Mouse (Mus musculus): ENCODE measurements around the gene Adcyap1r1.

Gene Adcyap1r1

DNA sequence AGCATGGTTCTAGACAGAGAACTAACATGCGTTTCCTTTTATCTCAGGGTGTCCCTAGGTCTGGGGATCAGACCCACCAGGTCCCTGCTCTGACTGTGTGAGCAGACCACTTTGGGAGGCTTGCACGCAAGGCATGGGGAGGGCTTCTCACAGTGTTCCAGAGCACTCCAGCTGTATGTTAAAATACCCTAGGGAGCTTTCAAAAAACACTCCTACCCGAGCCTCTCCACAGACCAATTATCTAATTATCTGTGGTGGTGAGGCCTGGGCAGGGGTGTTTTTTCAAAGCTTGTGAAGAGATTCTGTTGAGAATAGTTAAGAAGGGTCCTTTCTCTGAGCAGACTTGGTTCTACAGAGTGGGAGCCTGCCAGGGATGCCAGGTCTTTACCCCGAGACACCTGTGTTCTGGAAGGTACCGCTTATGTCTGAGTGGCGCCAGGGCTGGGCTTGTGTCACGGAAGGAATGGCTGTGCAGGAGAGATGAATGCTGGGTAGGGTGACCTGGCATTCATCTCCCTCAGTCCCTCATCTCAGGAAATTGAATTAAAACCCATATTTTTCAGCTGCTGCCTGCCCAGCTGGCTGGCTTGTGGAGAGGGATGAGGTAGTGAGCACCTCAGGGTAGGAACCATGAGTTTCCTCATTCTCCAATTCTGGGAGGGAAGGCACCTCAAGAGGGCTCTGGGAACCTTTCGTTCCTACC lies 2.7 kb upstream of the Adcyap1r1 start:
- no peak for DNase-seq (ENCODE audit: low spot score)

DNA sequence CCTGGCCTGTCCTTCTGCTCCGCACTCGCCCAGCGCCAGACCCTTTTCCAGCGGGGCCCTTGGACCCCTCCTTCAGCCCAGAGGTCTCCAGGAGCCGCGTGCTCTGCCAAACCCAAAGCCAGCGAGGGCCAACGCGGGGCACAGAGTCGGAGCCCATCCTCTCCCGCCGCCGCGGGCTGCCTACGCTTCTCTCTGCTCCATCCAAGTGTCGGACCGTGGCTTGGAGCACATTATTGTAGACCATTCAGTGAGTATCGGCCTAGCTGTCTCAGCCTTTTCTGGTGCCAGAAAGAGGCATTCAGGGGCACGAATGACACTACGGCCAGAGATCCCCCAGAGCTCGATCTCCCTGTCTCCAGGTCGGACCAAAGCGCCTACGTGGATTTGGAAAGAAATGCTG lies 603 bp downstream of the Adcyap1r1 start:
- DNase-seq (ENCODE audit: low spot score): peak; percentile 58

DNA sequence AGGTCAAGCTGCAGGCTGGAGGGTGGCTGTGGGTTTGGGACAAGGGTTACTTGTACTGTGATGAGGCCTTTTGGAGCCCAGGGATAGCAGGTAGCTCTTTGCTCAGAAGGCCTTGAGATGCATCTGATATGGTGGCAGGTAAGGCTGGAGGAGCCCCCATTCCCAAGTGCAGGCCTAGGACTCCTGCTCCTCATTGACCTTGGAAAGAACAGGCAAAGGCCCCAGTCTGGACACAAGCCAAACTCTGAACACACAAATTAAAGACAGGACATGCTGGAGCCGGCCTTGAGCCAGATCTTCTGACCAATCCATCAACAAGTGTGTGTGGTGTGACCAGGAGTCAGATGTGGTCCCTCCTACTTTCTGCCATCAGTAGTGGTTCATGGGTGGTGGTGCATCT lies 1.8 kb downstream of the Adcyap1r1 start:
- DNase-seq (ENCODE audit: low spot score): no peak

DNA sequence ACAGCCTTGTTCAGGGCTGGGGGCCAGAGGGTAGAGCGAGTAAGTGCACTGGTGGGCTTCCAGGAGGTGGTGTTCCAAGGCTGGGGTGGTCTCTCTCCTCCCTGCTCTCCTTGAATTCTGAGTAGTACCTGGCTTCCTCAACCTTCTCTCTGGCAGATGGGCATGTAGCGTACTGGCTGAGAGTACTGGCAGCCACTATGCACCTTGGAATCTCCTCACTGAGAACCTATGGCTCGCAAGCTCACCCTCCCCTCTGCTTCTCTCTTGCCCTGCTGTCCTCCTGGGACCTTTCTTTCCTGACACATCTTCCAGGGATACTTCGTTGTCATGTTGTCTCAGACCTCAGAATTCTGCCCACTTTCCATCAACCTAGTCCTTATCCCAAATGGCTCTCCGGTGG lies 3.9 kb downstream of the Adcyap1r1 start:
- DNase-seq (ENCODE audit: low spot score): no peak

DNA sequence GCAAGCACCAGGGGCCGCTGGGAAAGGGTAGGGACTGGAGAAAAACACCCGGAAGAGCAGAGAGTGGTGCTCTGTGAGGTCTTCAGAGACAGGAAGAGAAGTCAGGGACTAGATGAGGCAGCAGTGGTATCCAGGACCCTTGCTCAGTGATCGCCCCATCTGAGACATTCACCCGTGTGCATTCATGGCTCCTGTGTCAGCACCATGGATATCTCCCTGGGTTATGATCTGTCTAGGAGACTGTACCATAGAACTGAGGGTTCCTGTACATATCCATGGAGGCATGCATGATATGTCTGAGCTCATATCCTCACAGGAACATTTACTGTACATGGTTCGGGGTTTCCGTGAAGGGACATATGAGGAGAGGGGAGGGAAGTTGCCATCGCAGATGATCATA lies 5.9 kb downstream of the Adcyap1r1 start:
- DNase-seq (ENCODE audit: low spot score): no peak

DNA sequence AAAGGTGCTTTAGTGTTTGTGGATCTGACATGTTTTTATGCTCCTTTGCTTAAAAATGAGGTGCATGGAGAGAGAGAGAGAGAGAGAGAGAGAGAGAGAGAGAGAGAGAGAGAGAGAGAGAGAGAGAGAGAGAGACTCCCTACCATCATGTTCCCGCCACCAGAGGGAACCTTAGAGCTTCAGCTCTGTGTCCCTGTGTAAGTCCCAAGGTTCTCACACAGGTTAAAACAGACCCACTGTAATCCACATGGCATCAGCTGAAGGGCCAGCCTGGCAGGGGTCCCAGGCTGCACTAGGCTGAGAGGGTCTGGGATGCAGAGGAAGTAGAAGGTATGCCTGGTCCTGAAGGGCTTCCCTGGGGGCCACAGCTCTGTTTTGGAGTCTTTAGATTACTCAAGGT lies 6.4 kb downstream of the Adcyap1r1 start:
- no peak for DNase-seq (ENCODE audit: low spot score)

DNA sequence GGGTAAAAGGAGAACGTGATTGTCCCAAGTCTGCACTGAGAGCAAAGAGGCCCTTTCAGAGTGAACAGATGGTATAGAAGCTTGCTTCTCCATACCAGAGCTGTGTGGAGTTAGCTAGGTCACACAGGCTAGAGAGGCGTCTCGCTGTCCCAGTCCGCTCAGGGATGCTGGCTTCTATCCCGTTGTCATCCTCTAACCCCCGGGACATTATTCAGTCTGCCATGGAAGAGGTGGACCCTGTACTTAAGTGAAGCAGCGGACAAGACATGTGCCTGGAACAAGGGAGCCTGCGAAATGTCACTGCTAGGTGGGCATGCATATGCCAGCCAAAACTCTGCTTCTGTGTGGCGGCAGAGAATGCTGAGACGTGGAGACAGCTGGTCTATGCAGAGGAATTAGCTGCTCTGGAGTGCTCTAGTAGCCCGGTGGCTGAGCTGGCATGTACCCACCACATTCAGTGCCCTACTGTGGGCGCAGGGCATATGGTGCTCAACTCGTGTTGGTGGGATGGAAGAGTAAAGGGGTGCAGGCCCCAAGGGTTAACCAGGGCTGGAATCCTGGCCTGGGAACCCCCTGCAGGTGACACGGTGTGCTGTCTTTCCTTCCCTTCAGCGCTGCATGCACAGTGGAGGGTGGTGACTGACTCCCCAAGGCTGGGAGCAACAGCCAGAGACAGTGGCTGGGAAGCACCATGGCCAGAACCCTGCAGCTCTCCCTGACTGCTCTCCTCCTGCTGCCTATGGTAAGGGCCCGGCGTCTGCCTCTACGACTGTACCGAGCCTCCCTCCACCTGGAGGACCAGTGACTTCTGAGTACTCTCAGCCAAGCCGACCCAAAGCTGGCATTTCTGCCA lies 8.0 kb downstream of the Adcyap1r1 start:
- no peak for DNase-seq (ENCODE audit: low spot score)

DNA sequence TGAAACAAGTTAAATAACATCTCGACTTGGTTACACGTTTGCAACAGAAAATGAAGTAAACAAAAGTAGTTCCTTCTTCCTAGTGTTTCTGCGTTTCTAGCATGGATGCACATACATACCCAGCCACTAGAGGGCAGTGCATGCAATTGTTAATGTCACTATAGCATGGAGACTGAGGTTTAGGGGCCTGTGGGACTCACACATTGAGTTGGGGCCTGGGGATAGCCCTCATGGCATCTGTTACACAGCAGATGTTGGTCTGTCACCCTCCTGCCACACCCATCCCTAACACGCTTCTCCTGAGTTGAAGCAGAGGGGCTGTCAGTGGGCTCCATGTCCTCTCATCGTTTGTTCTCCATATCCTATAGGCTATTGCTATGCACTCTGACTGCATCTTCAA lies 9.4 kb downstream of the Adcyap1r1 start:
- peak; percentile 42 for DNase-seq (ENCODE audit: low spot score)

DNA sequence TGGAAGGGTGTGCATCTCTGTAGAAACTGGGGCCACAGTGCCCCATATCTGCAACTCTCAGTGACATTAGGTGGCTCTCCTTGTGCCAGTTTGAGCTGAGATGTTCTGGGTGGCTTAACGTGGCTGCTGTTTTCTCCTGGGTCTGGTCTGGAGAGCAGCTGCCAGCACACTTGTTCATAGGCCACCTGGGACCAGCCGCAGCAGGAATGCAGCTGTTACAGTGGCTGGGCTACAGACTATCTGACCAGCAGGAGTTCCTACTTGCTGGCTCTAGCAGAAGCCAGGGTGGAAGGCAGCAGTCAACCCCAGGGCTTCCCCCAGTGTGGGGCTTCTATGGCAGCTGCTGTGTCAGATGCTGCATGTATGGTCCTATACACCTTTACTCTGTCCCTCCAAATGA lies 9.9 kb downstream of the Adcyap1r1 start:
- no peak for DNase-seq (ENCODE audit: low spot score)

DNA sequence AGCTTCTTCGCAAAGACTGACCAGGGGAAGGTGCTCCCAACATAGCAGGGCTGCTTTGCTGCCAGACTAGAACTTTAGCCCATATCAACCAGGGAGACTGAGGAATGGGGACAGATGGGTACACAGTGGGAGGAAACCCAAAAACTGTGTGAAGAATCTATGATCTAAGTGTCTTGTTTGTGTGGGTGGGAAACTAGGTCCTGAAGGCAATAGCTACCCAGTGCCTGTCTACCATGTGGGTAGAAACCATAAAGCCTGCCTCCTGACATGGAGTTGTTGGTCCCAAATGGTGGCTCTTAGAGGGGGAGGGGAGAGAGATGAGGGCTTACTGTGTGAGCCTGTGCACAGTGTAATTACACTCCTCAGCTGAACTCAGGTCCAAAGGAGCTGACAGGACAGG lies 10.6 kb downstream of the Adcyap1r1 start:
- no peak for DNase-seq (ENCODE audit: low spot score)

DNA sequence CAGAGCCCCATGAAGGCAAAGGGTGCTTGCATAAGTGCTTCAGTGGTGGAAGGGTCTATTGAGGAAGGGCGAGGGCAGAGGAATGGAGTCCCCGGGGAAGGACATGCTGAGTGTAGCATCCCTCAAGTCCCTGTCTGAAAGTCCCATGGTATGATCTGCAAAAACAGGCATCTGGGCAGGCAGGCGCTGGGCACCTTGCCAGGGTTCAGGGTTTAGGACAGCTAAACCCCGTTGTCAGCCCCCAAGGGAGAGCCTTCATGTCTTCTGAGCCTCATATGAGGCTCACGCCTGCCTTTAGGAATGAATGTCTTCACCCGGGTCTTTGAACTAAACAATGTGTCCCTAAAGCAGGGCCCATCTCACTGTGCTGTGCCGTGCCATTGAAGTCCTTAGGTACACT lies 12.2 kb downstream of the Adcyap1r1 start:
- DNase-seq (ENCODE audit: low spot score): no peak

DNA sequence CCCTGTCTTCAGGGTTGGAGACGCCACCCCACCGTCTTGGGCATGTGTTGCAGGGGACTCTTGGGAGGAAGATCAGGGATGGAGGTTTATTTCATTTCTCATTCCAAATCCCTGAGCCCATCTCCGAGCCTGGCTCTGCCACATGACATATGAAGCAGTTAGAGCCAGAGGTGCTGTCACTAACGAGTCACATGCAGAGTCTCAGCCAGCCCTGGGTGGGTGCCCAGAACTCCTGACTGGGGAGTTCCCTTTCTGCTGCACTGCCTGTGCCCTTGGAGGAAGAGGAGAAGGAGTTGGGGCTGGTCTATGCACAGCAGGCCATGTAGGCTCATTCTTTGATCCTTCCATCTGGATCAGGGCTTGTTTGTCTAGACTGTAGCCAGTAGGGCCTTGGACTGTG lies 13.5 kb downstream of the Adcyap1r1 start:
- DNase-seq (ENCODE audit: low spot score): no peak

DNA sequence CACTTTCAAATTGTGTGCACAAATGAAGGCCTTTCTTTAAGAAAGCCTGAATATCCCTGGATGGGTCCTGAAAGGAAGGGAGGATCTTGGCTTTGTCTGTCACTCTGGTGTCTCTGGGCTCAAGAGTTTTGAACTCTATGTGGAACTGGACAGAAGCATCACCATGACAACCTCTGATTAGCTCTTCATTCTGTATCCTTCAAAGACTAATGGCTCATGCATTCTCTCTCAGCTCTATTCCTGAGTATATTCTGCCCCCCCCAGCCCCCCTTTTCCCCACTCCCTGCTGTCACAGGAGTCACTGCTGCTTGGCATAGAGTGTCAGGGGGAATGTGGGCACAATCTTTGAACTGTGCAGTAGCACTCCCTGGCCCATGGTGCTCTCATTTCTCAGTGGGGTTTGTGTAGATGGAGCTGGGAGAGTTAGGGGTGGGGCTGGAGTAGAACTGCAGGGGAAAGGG lies 14.6 kb downstream of the Adcyap1r1 start:
- DNase-seq (ENCODE audit: low spot score): peak; percentile 48

DNA sequence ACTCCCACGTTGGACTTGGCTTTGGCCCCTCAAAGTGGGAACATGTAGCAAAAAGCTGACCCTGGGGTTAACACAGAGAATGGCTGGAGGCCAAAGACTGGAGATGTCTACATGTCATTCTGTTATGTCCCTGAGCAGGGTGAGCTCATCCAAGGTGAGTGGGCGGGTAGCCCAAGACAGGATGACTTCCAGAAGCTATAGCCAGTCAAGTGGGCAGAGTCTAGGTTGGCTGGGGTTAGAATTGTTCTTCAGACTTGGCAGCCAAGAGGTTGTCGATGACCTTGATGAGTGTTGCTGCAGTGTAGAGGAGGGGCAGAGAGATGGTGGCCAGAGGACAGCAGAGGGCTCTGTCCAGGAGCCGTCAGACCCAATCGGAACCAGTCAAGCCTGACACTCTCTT lies 18.9 kb downstream of the Adcyap1r1 start:
- DNase-seq (ENCODE audit: low spot score): no peak

DNA sequence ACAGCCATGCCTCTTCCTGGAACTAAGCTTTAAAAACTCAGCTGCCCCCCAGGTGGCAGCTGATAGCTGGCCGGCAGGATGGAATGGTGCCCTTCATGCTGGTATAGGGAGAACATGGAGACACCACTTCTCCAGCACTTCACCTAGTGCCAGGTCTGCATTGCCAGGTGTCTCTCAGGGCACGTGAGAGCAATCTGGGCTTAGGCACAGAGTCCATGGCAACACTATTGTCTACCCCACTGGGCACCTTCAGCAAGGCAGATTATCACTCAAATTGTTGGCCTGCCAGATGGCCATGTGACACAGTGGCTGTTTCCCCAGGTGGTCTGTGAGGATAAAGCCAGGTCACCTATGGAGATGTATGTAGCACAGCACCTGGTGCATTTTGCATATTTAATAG lies 20.6 kb downstream of the Adcyap1r1 start:
- no peak for DNase-seq (ENCODE audit: low spot score)

DNA sequence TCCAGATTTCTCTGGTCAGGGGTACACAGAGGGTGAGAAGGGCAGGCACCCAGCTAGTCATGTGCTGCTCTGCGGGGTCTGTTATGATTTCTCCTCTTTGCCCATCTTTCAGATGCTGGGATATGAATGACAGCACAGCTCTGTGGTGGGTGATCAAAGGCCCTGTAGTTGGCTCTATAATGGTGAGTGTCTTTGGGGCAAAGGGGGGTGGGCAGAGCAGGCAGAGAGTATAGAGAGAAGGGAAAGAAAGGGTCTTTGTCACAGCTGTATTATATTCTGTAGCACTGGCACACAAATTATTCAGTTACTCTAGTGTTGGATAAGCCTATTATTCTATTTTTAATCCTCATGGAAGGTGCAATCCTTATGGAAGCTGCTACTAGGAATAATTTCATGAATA lies 29.2 kb downstream of the Adcyap1r1 start:
- DNase-seq (ENCODE audit: low spot score): no peak

DNA sequence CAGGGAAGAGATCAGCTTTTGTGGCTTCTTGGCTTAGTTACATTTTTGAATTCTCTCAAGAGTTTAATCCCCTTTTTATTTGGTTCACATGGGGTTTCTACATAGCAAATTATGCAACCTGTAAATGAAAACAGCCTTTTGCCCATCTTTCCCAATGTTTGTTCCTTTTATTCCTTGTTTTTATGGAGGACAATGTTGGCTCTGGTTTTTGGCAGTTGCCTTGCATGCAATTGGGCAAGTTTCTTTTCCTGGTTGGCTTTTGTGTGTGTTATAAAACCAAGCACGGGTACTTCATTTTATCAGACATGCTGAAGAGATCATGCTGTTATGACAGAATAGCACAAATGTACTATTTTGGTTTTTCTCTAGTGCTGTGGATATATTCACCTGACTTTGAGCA lies 30.7 kb downstream of the Adcyap1r1 start:
- no peak for DNase-seq (ENCODE audit: low spot score)

DNA sequence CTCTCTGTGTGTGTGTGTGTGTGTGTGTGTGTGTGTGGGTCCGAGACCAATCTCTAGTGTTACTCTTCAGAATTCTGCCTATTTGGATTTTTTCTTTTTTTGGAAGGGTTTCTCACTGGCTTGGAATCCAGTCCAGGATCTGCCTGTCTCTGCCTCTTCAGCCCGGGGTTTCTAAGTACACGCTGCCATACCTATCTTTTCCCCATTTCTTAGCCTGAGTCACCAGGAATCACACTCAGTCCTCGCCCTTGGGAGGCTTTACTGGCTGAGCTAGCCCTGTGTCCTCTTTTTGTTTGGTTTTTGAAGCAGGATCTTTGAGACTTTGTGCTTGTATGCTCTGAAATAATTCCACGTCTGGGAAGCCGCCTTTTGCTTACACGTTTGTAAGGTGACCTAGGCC lies 31.6 kb downstream of the Adcyap1r1 start:
- DNase-seq (ENCODE audit: low spot score): no peak

DNA sequence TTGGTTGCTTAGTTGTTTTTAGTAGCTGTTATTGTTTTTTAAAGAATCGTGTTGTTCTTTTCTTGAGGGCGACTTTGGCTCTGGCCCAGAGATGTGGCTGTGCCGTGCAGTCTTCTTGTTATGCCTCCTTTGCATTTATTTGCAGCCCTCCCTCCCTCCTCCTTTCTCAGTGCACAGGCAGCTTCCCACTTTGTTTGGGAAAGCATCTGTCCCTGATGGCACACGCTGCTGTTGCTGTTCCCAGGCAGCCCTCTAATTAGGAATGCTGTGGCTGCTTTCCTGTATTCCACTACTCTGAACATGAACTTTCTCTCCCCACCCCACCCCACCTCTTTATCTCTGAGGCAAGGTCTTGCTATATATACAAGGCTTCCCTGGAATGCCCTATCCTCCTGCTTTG lies 32.4 kb downstream of the Adcyap1r1 start:
- DNase-seq (ENCODE audit: low spot score): peak; percentile 39

DNA sequence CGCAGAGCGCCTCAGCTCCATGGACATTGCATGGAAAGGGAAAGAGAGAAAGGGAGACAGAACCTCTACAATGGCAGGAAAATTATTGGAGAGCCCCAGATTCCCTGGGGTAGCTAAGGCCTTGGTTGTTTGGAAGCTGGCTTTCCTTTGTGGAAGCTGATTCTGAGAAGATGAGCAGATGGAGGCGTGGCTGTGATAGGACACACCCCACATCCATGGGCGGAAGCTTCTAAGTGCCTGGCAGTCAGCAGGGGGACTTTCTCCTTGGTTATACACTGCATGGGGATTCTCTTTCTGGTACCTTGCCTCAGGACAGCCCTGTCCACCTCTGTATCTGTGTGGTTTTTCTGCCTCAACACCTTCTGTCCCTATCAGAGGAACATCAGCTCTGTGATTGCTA lies 33.4 kb downstream of the Adcyap1r1 start:
- DNase-seq (ENCODE audit: low spot score): peak; percentile 38

DNA sequence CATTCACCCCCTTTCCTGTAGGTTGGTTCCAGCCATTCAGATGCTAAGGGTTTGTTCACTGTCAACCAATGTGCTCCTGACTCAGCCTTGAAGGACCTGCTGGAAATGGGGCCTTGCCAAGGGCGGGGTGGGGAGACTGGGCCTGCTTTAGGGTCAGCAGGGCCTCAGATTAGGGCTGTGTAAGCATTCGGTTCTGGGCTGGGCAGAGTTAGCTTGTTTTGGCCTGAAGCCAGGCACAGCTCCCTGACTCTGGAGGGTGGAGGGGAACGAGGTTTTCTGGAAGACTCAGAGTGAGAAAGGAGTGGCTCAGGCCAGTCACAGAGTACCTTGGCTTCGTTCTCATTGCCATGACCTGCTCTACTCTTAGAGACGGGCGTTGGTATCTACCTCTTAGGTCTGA lies 35.9 kb downstream of the Adcyap1r1 start:
- no peak for DNase-seq (ENCODE audit: low spot score)

DNA sequence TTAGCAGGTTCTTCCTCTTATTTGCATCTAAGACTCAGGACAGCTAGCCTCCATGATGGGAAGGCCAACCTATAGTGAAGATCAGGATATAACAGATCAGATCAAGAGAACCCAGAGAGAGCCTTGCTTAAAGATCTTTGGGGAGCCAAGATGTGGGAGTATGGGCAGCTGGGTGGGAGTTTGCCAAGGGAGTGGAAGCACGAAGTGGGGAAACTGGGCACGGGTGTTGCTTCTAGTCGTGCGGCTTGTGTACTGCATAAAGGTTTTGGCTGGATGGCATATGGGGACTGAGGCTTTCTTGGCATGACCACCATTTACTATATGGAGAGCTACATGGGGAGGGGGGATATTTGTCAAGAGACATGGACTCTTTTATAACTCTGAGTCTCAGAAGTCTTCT lies 44.4 kb downstream of the Adcyap1r1 start:
- no peak for DNase-seq (ENCODE audit: low spot score)

DNA sequence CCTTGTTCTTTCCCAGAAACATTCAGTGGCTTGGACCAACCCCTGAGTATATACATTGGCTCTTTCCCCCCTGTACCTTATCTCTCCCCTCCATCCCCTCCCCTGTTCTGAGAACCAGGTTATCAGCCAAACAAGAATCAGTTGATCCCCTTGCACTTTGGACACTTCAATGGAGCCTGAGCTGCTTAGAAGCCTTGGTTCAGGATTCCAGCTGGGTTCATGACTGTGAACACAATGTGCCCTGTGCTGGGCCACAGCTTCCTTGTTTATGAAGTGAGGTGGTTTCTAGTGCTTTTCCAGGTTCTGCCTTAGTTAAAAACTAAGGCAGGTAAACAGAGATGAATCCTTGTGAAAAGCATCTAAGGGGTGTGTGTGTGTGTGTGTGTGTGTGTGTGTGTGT lies 47.0 kb downstream of the Adcyap1r1 start:
- DNase-seq (ENCODE audit: low spot score): no peak

DNA sequence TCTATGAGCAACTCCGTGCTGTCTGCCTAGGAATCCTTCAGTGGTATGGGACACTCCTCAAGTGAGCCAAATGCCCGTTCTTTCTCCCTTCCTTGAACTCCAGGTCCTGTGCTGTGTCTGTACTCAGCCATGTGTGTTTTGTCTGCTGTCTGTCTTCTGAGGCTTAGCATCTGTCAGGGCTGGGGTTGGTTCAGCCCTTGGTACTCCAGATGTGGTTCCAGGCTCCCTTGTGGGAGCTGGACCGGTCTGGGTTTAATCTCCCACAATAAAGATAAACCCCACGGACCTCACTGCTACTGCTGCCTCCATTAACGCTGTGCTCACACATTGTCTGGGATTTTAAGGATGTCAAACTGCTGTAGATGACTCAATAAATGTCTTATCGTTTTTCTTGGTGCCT lies 49.3 kb downstream of the Adcyap1r1 start:
- DNase-seq (ENCODE audit: low spot score): no peak
